Mouse (Mus musculus) C2C12 (cell line): ENCODE measurements around the gene Phf14.

Source experiments
- CEBPB ChIP-seq: IDR thresholded peaks from one replicate; pipeline ENCODE4 v1.6.1; 2011; ENCODE audit warnings: low read depth, mild to moderate bottlenecking, control low read depth, moderate library complexity
- CTCF ChIP-seq: IDR thresholded peaks from one replicate; pipeline ENCODE4 v1.5.1; 2011; ENCODE audit not compliant: control insufficient read depth, insufficient read depth, insufficient read length
- FOSL1 ChIP-seq: IDR thresholded peaks from one replicate; pipeline ENCODE4 v1.8.0; 2011; ENCODE audit warnings: mild to moderate bottlenecking, low read length; ENCODE audit not compliant: poor library complexity, insufficient read depth, severe bottlenecking
- MAX ChIP-seq: IDR thresholded peaks from one replicate; pipeline ENCODE4 v1.6.1; 2011; ENCODE audit warnings: mild to moderate bottlenecking, control low read depth
- MYOD1 ChIP-seq: IDR thresholded peaks from one replicate; pipeline ENCODE4 v1.6.1; 2011; ENCODE audit warnings: low read depth; ENCODE audit not compliant: control insufficient read depth, insufficient read length
- MYOG ChIP-seq: IDR thresholded peaks from one replicate; pipeline ENCODE4 v1.6.1; 2011; ENCODE audit not compliant: control insufficient read depth, insufficient read length; ENCODE audit errors: extremely low read depth
- USF1 ChIP-seq: IDR thresholded peaks from one replicate; pipeline ENCODE4 v1.6.1; 2011; ENCODE audit warnings: low read depth, mild to moderate bottlenecking, control low read depth, moderate library complexity

DNA sequence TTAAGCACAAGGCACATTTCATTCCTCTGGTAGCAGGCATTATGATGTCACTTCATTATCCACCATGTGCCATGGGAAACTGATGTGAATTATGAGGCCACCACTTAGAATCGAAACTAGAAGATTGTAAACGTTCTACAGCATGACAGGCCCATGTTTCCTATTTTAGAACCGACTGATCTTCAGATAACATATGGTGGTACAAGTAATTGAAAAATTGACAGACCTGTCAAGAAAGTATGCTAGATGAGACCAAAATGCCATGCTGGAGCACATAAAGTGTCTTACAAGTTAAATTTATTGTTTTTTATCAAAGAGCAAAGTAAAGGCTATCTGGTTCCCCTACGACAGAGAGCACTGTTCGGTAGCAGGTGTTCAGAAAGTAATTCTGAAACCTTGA lies 172.8 kb downstream of the Phf14 start:
- no peak for TF ChIP-seq CEBPB
- no peak for TF ChIP-seq CTCF
- no peak for TF ChIP-seq USF1
- no peak for TF ChIP-seq MYOD1
- TF ChIP-seq FOSL1 = no peak
- no peak for TF ChIP-seq MAX
- no peak for TF ChIP-seq MYOG
